Mouse (Mus musculus): ENCODE measurements around the gene Scd2. TPM values are rescaled to one million over a fixed set of nuclear protein-coding genes. Genes with fewer than 3 reads are reported as not detected.

Scd2 gene
- total RNA-seq, 2 experiments from 2014 or later = 590 to 647 TPM

- intact Hi-C loops (cut with DNase I) = loop anchor here (1.0 to 2.0 kb wide), 2 partner anchors 17 to 29 kb away; no protein-coding TSS in a partner anchor
- no peak for DNase-seq (ENCODE audit: low spot score in 2 of 2)
These were observed 38.4 kb downstream of the Scd2 start for GRCm38 (mm10) chr19:44331911-44332310.

- DNase-seq (ENCODE audit: low spot score in 2 of 2) = peak; percentile 61 to 75
- intact Hi-C loops (cut with DNase I) = loop anchor here (1.0 to 2.0 kb wide), 2 partner anchors 17 to 30 kb away; no protein-coding TSS in a partner anchor
These were observed 38.9 kb downstream of the Scd2 start for GRCm38 (mm10) chr19:44332326-44332725.

- peak in 1 of 2 experiments; percentile 68 for DNase-seq (ENCODE audit: low spot score in 2 of 2)
- intact Hi-C loops (cut with DNase I) = loop anchor here (1.0 to 2.0 kb wide), 2 partner anchors 18 to 30 kb away; no protein-coding TSS in a partner anchor
These were observed 39.6 kb downstream of the Scd2 start, which contains the start of gene Scd4 for GRCm38 (mm10) chr19:44332833-44333623. TSS of gene Scd4 (plus strand) at chr19:44333092.

- intact Hi-C loops (cut with DNase I) = loop anchor here (2.0 kb wide), 1 partner anchor 31 kb away; no protein-coding TSS in a partner anchor
- DNase-seq (ENCODE audit: low spot score in 2 of 2) = no peak
These were observed 40.5 kb downstream of the Scd2 start for GRCm38 (mm10) chr19:44333991-44334390.

- intact Hi-C loops (cut with DNase I) = no loop called here
- DNase-seq (ENCODE audit: low spot score in 2 of 2) = peak; percentile 36 to 49
These were observed 42.6 kb downstream of the Scd2 start for GRCm38 (mm10) chr19:44335876-44336662.

GRCm38 (mm10) chr19:44349689-44350088 lies 56.2 kb downstream of the Scd2 start:
- intact Hi-C loops (cut with DNase I) = no loop called here

GRCm38 (mm10) chr19:44351756-44352155 lies 58.3 kb downstream of the Scd2 start:
- no peak for DNase-seq (ENCODE audit: low spot score in 2 of 2)
- intact Hi-C loops (cut with DNase I) = no loop called here

More at GRCm38 (mm10) chr19:44349689-44350088, 56.2 kb downstream of the Scd2 start:
- DNase-seq (ENCODE audit: low spot score in 2 of 2) = no peak

Small RNA genes lying within 50 kb of the gene (microRNA-seq; reads per million reads assigned to microRNA genes)
- gene Mir5114 = 1.5 reads per million

Other genes with a start within 250 kb of the Scd2 start
- gene Erlin1, start 223.9 kb upstream of the Scd2 start, total RNA-seq (2021) = 10 to 100 TPM; 20.8 to 23.2 TPM
- gene Chuk, start 186.2 kb upstream of the Scd2 start, total RNA-seq (2021) = 10 to 100 TPM; 33.4 to 60.7 TPM
- 10 to 100 TPM; 15.9 to 18.4 TPM for gene Cwf19l1, start 157.8 kb upstream of the Scd2 start, total RNA-seq (2021)
- gene Bloc1s2, start 147.2 kb upstream of the Scd2 start, total RNA-seq (2021) = 10 to 100 TPM; 57.2 to 68.7 TPM
- gene Pkd2l1, start 101.2 kb upstream of the Scd2 start, total RNA-seq (2021) = under 1 TPM; 0.30 to 0.34 TPM
- 1 to 10 TPM; 2.5 to 2.8 TPM for gene Scd3, start 90.4 kb upstream of the Scd2 start, total RNA-seq (2021)
- gene Scd4, start 39.4 kb downstream of the Scd2 start, total RNA-seq (2021) = 1 to 10 TPM; 2.2 to 3.1 TPM
- gene Scd1, start 114.2 kb downstream of the Scd2 start, total RNA-seq (2021) = 100 to 1,000 TPM; 141 to 168 TPM
- gene Wnt8b, start 199.8 kb downstream of the Scd2 start, total RNA-seq (2021) = not detected

Measured in left cerebral cortex, postnatal 36 days (tissue).